Mouse (Mus musculus): ENCODE measurements around the gene Gata5.

- TF ChIP-seq GATA1 (IDR thresholded peaks at IDR 0.05; ENCODE audit: low read length), result no peak
- TF ChIP-seq TAL1 (IDR thresholded peaks at IDR 0.05; ENCODE audit: low read length), result no peak
Observed at GRCm38 (mm10) chr2:180339886-180340285, 5.4 kb upstream of the Gata5 start.

Data from erythroblast, embryonic 14.5 days (primary cell).